Mouse (Mus musculus): ENCODE results near the gene Gpc3.

The Gpc3 gene

GRCm38 (mm10) chrX:52557489-52557888 lies 56.3 kb downstream of the Gpc3 start:
- peak in 1 of 2 experiments; percentile 23 for DNase-seq

GRCm38 (mm10) chrX:52551296-52551695 lies 62.5 kb downstream of the Gpc3 start:
- no peak for DNase-seq

GRCm38 (mm10) chrX:52544623-52545022 lies 69.1 kb downstream of the Gpc3 start:
- DNase-seq = no peak

- DNase-seq = no peak
These were observed 76.5 kb downstream of the Gpc3 start for GRCm38 (mm10) chrX:52537282-52537681.

- DNase-seq = peak in 1 of 2 experiments; percentile 32
These were observed 80.0 kb downstream of the Gpc3 start for GRCm38 (mm10) chrX:52533766-52534165.

GRCm38 (mm10) chrX:52533098-52533497 lies 80.7 kb downstream of the Gpc3 start:
- DNase-seq = peak; percentile 71 to 86

GRCm38 (mm10) chrX:52532124-52532523 lies 81.6 kb downstream of the Gpc3 start:
- no peak for DNase-seq

GRCm38 (mm10) chrX:52526086-52526485 lies 87.7 kb downstream of the Gpc3 start:
- no peak for DNase-seq

GRCm38 (mm10) chrX:52525132-52525531 lies 88.6 kb downstream of the Gpc3 start:
- DNase-seq = no peak

DNA sequence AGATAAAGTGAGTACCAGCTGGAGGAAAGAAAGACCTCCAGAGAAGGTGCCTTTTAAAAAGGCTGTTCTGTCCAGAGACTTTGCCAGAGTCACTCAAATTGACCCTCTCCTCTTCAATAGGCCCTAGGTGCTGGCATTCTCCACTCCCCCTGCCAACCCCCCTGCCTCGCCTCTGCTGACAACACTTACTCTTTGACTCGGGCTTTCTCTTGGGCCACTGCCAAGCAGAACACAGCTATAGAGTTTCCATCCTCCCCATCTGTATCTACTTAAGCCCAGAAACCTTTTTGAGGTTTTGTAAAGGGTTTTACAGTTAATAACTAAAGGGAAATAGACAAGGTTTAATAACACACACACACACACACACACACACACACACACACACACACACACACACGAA lies 99.2 kb downstream of the Gpc3 start:
- peak; percentile 18 to 35 for DNase-seq

- DNase-seq = no peak
These were observed 102.6 kb downstream of the Gpc3 start for GRCm38 (mm10) chrX:52511151-52511550.

- DNase-seq = no peak
These were observed 109.9 kb downstream of the Gpc3 start for GRCm38 (mm10) chrX:52503857-52504256.

GRCm38 (mm10) chrX:52489461-52489860 lies 124.3 kb downstream of the Gpc3 start:
- no peak for DNase-seq

DNA sequence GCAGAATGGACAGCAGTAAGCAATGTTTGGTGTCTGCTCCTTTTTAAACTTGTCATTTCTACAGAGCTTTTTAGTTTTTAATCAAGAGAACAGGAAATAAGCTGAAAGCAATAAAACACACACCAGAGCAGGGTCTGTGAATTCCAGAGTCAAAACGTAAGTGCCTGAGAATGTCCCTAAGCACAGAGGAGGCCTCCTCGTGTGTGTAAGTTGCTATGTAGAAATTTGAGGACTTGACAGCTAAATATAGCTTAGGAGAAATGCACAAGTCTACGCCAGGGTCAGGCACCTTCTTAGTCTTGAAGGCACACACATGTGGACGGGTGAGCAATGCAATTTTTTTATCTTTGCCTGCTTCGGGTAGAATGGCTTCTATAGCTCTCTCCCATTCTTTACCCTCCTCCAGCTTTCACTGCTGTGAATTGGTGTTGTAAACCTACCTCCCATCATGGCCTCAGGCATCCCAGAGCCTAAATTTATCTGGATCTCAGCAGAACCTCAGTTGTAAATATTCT lies 158.6 kb downstream of the Gpc3 start:
- DNase-seq = no peak

DNA sequence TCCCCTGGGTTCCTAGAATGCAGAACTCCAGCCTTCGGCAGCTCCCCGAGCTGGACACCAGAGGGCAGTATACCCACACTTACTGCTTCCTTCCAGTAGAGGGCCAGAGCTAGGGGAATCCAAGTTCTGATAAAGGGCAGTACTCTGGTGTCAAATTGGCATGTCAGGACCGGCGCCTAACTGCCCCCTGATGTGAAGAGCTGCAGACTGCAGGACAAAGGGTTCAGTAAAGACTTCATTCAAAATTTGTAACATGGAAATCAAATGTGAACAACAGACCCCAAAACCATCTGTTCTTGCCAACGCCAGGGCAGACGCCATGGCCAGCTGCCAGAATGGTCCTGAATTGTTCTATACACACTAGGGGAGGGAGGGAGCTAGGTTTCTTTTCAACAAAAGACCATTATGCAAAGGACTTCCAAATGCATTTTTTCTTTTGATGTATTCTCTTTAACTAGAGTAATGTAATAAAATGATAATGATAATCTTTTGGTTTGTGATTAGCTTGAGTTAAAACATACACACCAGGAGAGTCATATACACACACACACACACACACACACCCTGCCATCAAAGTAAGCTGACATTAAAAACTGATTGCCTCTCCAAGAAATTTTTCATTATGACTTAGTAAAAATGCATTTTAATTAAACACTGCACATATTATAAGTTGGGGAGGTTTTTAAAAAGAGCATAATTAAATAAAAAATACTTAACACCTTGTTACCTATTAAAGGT lies 160.1 kb downstream of the Gpc3 start:
- peak; percentile 54 to 66 for DNase-seq

GRCm38 (mm10) chrX:52449177-52449576 lies 164.6 kb downstream of the Gpc3 start:
- DNase-seq = no peak

GRCm38 (mm10) chrX:52448496-52448895 lies 165.3 kb downstream of the Gpc3 start:
- no peak for DNase-seq

GRCm38 (mm10) chrX:52446530-52446929 lies 167.2 kb downstream of the Gpc3 start:
- no peak for DNase-seq

- DNase-seq = no peak
These were observed 168.8 kb downstream of the Gpc3 start for GRCm38 (mm10) chrX:52444977-52445376.

- DNase-seq = peak in 1 of 2 experiments; percentile 5
These were observed 172.0 kb downstream of the Gpc3 start for GRCm38 (mm10) chrX:52441798-52442197.

GRCm38 (mm10) chrX:52439421-52439820 lies 174.3 kb downstream of the Gpc3 start:
- no peak for DNase-seq

DNA sequence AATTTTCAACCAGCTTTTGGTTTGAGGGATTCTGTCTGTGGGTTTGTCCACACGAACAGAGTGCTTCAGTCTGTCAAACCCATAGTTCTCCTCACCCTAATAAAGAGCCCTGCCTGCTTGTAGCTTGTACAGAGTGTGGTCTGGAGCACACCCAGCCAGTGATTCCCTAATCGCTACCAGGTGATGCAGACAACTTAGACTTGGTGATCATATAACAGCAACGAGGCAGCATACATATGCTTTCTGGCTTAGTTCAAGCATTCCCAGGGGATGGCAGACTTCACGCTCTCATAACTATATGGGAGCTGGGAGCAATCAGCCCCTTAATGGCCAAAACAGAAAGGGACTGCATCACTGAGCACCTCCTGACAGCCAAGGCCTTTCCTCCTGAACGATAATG lies 188.1 kb downstream of the Gpc3 start:
- no peak for DNase-seq

DNA sequence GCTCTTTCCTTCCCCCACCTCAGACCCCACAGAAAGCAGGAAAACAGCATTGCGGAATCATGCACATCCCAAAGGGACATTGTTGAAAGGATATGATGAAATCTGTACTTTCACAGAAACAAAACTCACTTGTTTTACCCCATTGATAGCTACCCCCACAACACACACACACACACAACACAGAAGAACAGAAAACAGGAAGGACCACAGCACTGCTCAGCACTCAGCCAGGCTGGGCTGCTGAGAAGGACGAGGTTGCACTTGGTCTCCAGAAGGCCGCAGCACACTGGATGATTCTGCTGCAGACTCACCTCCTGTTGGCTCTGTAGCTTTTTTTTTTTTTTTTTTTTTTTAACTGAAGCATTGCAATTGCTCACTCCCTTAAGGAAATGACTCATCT lies 193.9 kb downstream of the Gpc3 start:
- DNase-seq = no peak

- DNase-seq = no peak
These were observed 200.8 kb downstream of the Gpc3 start for GRCm38 (mm10) chrX:52412936-52413335.

- DNase-seq = no peak
These were observed 212.6 kb downstream of the Gpc3 start for GRCm38 (mm10) chrX:52401188-52401587.

Measured in kidney, postnatal 25 days (tissue).